Mouse (Mus musculus) spleen, adult 12 weeks (tissue): ENCODE data around the gene Abca7.
A peak's percentile ranks its signal among the peaks of the same experiment; 100 is the strongest.
"Not testable (repeated sequence)": the region's sequence is repeated elsewhere in the genome, so short reads cannot be mapped to it uniquely, and the experiment has no call there.

ENCODE experiments used
- DNase-seq: peaks from one replicate; pipeline ENCODE4 v3.0.0; 2022; ENCODE audit warnings: low spot score

Abca7 gene

DNA sequence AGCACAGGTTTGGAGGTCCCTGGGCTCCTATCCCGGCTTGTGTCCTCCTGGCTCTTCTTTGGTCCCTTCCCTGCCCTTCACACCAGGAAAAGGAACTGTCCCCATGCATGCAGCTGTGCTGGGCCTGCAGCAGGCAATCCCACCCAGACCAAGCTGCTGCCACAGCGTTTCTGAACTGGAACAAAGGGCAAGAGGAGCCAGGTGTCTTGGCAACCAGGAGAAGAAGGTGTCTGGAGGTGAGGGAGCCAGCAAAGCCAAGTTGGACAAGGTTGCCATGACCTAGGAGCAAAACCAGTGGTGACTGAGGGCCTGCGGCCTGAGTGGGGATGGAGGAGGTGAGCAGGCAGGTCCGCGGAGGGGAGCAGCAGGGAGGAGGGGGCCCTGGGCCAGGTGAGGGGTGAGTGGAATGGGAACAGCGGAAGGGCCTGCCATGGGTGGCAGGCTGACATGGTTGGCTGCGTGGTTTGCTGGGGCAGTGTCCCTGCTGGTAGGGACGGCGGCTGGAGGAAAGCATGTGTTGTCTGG, 50.8 kb downstream of the Abca7 start, which contains the start of gene Gpx4:
Gene Gpx4, plus strand, starts transcription at position 126 of the 525 bp plus-strand sequence.
- DNase-seq, result no peak

DNA sequence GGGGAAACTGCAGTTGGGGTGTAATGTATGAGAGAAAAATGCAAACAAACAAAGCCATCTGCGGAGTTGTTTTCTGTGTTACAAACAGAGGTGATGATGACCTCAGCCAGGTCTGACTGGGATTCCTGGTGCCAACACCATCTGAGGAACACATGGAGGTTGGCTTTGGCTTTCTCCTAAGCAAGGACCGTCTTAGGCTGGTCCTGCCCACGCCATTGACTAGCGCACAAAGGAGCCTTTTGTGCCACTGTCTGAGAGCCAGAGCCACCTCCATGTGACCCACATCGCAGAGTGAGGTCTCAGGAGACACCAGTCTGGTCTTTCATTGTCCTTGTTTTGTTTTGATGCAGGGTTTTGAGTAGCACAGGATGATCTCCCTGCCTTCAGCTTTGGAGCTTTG, 52.1 kb downstream of the Abca7 start:
- DNase-seq, result no peak

DNA sequence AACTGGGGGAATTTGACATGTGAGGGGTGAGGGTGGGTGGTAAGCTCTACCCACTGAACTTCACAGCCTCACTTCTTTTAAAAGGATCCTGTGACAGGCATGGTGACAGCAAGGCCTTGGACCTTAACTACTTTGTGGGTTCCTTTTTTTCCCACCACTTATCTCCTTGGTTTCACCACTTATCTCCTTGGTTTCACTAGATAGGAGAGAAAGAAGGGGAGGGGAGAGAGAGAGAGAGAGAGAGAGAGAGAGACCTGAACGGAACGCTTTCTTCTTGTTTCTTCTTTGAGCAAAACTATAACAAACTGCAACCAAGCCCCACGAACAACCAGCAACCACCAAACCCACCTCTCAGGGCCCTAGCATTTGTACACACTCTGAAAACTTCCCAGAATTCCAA, 52.5 kb downstream of the Abca7 start:
- DNase-seq, result no peak

DNA sequence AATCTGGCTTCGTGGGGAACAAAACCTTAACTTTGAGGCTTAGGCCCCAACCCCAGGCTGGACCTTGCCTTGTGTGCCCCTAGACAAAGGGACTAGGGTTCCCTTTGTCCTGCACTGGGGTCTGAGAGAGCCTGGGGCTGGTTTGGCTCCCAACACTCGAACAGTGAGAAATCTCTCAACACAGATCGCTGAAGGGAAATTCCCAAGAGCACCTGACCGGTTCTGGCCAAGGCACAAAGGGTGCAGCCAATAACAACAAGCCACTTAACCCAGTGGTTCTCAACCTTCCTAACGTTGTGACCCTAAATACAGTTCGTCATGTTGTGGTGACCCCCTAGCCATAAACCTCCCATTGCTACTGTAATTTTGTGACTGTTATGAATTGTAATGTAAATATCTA, 54.0 kb downstream of the Abca7 start:
- DNase-seq, result no peak

DNA sequence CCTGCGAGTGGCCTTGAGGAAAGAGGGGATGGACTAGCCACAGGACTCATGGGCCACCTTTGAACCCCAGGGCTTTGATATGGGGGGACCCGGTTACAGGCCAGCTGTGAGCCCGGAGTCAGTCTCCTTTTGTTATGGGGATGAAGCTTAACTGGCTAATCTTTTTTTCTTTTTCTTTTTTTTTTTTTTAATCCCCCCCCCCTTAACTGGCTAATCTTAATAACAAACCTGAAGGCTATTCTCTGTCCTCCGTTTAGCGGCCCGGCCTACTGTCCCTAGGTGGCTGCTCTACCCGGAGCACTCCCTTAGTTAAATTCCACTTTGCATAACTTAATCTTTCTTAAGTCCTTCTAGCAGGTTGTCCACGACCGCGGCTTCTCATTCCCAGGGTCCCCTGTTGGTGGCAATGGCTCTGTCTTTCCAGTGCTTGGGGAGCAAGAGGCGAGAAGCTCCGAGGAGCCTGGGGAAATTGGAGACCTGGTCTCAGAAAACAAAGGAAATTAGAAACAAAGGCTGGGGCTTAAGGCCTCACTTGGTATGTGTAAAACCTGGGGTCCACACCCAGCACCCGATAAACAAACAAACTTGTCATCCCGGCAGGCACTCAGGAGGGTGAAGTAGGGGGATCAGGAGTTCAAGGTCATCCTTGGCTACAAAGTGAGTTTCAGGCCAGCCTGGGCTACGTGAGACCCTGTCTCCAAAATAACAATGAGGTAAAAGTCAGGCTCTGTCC, 54.8 kb downstream of the Abca7 start:
- no peak for DNase-seq

DNA sequence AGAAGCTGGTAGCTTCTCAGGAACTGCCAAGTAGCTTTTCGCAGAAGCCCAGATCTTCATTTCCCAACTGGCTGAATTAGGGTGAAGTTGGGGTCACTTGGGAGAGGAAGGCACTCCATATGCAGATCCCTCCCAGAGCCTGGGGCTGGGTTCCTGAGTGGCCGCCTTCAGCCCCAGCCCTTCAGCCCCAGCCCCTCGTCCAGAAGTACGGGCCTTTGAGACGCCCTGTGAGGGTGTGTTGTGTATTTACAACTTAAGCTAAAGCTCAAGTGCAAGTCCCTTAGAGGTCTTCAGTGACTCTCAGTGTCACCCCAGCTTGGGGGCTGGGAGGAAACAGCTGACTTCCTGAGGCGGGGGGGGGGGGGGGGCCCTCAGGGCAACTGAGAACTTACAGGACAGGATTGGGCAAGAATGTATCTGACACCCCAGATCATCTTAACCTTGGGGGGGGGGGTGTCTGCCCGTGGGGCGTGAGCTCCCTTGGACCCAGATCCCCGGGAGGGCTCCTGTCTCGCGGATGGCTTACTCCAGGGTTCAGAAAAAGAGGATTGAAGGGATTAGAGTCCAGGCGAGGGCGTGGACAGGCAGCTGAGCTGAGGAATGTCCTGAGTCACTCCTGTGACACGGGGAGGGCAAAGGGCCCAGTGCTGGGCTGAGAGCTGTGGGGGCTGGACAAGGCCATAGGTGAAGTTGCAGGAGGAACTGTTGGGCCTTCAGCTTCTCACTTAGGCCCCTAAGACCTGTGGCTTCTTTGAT, 55.5 kb downstream of the Abca7 start:
- DNase-seq, result no peak

DNA sequence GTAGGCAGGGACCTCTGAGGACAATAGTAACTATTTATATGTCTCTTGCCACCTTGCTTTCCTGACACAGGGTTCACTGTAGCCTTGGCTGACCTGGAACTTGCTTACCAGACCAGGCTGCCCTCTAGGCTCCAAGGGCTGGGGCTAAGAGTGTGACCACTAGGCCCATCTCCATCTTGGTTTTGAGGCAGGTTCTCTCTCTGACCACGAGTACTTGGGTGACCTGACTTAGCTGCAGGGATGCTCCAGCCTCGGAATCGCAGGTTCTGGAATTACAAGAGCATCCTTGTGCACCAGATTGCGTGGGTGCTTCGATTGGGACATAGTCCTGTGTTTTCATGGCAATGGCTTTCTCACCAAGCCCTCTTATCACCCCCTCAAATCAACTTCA, 56.1 kb downstream of the Abca7 start:
- DNase-seq, result no peak

DNA sequence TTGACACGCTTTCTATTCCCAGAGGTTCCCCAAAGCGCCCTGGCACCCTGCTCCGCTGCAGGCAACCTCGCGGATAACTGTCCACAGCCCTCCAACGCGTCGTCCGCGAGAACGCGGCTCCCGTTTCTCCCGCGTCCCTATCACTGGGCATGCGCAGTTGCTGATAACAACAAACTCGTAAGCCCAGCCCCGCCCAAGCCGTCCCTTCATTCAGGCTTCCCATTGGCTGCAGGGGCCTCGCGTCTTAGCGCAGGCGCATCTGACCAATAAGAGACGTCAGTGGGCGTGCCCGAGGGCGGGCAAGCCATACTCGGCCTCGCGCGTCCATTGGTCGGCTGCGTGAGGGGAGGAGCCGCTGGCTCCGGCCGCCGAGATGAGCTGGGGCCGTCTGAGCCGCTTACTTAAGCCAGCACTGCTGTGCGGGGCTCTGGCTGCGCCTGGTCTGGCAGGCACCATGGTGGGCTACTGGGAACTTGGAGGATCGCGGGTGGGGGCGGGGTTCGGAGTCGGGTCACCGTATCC, 57.0 kb downstream of the Abca7 start:
- peak; percentile 99 for DNase-seq

DNA sequence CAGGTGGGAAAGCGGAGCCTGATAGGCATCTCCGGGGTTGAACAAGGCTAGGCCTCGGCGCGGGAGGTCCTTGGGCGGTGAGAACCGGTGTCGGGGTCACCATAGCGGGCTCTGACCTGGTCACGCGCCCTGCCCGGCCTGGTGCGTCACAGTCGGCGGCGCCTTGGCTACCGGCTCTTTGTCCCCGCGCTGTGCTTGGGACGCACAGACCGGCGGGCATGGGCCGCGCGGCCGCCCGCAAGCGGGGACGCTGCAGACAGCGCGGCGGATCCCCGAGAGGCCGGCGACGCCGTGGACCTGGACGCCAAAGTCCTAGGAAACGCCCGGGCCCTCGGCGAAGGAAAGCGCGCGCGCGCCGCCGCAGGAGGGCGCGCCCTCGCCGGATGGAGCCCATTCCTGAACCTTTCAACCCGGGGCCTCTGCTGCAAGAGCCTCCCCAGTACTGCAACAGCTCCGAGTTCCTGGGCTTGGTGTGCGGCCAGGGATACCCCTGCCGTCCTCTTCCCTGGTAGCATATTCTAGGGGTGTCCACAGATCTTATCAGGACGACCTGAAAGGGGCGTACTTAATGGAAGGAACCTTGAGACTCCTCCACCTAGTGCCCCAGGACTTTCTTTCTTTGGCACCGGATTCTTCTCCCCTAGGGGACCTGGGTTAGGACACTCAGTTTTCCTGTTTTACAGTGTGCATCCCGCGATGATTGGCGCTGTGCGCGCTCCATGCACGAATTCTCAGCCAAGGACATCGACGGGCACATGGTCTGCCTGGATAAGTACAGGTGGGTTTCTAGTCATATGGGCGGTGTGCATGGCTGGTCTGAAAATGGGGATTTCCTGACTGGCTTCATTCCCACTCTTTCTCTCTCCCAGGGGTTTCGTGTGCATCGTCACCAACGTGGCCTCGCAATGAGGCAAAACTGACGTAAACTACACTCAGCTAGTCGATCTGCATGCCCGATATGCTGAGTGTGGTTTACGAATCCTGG, 57.8 kb downstream of the Abca7 start:
- peak; percentile 62 for DNase-seq

DNA sequence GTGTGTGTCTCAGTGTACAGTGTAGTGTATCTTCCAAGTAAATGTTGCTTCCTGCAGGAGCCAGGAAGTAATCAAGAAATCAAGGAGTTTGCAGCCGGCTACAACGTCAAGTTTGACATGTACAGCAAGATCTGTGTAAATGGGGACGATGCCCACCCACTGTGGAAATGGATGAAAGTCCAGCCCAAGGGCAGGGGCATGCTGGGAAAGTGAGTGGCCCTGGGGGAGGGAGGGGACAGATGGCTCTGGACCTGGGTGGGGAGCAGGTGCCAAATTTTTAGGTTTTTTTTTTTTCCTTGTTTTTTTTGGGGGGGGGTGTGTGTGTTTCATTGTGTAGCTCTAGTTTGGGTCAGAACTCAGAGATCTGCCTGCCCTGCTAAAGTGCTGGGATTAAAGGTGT, 58.6 kb downstream of the Abca7 start:
- not testable (repeated sequence) for DNase-seq

DNA sequence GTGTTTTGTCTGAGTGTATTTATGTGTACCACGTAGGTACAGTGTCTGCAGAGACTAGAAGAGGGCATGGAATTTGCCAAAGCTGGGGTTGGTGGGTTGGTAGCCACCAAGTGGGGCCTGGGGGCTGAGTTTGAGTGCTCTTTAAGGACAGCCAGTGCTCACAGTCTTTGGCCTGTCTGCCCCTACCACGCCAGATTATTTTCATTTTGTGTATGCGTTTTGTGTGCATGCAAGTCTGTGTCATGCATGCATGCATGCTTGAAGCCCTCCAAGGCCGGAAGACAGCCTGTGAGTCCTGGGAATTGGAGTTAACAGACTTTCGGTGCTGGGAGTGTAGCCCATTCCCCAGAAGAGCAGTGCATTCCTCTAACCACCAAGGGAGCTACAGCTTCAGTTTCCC, 59.1 kb downstream of the Abca7 start:
- no peak for DNase-seq

DNA sequence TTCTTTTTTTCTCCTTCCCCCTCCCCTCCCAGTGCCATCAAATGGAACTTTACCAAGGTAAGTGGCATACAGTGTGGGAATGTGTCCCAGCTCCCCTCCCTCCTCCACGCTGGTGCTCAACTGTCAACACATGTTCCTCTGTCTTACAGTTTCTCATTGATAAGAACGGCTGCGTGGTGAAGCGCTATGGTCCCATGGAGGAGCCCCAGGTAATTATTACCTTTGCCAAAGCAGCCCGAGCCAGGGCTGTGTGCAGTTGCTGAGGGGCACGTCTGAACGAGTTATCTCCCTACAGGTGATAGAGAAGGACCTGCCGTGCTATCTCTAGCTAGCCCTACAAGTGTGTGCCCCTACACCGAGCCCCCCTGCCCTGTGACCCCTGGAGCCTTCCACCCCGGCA, 59.6 kb downstream of the Abca7 start:
- no peak for DNase-seq

DNA sequence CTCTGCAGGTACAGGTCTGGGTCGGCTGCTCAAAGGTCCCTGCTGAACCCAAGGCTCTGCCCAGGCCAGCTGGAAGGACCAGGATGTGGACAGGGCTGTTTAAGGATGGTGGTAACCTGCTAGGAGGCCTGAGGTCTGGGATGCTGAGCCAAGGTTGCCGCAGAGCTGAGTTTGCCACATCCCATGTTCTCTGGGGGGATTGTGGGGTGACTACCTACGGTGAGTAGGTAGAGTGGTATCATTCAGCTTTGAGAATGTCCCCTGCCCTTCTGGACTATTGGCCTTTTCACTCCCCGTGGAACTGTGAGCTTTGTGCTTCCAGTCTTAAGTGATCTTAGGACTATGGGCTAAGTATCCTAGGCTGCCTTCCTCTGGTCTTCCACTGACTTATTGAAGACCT, 60.2 kb downstream of the Abca7 start:
- DNase-seq, result no peak

DNA sequence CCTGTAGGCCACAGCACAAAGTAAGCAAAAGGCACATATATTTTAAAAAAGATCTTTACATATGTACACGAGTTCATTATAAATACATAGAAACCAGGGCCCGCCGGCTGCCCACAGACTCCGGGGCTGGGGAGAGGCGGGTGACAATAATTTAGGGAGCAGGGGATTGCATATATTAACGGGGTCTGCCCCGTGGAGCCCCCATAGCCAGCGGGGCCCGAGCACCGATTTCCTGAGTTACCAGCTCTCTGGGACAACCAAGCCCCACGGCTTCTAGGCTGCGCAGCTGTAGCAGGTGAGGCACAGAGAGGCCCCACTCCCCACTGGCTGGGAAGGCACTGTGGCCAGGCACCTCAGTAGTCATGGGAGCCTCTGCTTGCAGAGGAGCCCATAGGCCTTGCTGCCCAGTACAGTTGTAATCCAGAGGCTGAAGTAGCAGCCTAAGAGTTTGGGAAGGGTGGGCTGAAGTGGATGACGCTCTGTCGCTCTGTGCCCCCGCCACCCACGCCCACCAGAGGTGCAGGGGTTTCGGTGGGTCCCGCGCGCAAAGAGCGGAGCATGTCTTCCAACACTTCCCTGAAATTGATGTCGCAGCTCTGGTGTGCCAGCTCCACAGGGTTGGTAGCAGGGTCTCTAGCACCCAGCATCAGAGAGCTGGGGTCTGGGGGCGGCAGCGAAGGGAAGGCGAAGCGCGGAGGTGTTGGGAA, 60.8 kb downstream of the Abca7 start:
- no peak for DNase-seq

DNA sequence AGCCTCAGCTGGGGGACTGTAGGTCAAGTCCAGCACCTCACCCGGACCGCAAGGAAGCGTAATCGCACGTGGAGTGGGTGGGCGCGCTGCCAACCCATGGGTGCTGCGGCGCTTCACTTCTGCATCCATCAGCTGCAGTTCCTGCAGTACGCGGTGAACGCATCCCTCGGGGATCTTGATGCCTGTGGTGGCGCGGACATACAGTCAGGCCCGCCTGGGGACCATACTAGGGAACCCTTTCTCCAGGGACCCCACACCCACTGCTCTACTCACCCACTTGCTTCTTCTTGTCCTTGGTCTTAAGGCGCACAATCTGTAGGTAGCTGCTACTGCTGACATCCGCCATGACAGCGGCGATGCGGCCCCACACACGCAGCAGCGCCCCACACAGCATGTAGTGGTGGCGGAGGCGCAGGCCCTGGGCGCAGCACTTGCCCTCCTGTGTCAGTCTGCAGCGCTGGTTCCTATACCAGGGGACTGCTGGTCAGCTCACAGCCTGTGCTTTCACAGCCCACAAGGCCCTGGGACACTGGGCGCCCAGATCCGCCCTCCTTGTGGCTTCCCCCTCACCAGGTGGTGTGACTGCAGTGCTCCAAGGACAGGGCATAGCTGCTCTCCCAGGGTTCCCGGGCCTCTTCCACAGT, 61.5 kb downstream of the Abca7 start:
- no peak for DNase-seq

DNA sequence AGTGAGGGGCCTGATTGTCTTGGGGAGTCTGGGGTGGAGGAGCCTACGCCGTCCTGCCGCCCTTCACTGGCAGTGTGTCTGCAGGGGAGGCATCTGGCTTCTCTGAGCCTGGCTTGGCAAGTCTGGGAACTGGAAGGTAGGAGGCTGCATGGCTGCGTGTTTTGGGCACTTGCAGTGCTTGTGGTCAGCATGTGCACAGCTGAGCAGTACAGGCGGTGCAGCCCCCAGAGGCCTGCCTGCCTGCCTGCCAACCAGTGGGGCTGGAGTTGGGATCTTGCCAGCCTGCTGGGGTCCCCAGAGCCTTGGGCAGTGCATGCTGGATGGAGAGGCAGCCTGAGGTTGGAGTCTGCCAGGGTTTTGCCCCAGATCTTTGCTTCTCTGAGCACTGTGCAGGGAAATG, 66.8 kb downstream of the Abca7 start:
- DNase-seq, result no peak

DNA sequence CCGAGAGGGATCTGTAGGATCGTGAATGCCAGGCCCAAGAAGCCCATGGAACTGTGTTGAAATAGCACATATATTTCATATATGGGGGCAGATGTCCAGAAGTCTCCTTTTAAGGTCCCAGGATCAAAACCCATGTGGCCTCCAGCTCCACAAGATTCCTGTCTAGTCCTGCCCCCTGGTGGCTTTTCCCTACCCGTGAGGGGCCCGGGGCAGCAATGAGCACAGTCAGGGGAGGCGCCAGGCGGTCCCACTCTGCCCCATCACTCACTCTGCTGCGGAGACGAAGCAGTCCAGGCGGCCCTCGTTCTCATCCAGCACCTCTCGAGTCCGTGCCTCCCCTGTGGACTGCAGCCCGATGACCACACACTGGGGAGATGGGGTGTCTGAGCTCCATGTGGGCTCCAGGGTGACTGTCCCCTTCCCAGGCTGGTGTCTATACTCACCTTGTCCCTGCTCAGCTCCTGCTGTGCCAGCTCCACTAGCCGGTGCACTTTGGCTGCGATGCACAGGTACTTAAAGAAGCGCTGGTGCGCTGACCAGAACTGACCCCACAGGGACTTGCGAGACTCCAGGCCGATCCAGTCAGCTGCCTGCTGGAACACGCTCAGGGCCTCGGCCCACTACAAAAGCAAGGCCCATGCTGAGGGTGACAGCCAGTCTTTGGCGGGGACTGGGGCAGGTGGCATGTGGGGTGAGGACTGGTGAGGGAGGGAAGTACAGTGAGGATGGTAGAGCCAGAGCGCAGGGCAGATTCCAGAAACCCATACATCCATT, 67.8 kb downstream of the Abca7 start:
- no peak for DNase-seq
